Mouse (Mus musculus) liver, adult (tissue): ENCODE data around the gene Supt20.

Experiments
- GATA4 ChIP-seq: IDR thresholded peaks from 2 replicates; pipeline ENCODE4 v1.6.1; 2014; ENCODE audit warnings: mild to moderate bottlenecking, low read length; ENCODE audit not compliant: insufficient replicate concordance

The Supt20 gene

GRCm38 (mm10) chr3:54766811-54767210, 74.2 kb downstream of the Supt20 start:
- TF ChIP-seq GATA4, result no peak

DNA sequence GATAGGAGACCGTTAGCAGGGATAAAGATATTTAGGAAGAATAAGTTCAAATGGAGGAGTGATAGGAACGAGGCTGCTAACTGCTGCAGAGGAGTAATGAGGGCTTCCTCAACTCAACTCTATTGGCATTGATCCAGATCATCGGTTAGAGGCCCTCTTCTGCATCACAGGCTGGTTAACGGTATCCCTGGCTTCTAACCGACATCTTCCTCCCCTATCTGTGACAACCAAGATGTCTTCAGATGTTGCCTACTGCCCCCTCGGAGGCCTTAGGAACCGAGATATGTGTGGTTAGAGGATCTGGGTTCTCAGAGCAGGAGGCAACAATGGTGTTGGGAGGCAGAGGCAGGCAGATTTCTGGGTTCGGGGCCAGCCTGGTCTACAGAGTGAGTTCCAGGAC, 76.0 kb downstream of the Supt20 start:
- no peak for TF ChIP-seq GATA4

DNA sequence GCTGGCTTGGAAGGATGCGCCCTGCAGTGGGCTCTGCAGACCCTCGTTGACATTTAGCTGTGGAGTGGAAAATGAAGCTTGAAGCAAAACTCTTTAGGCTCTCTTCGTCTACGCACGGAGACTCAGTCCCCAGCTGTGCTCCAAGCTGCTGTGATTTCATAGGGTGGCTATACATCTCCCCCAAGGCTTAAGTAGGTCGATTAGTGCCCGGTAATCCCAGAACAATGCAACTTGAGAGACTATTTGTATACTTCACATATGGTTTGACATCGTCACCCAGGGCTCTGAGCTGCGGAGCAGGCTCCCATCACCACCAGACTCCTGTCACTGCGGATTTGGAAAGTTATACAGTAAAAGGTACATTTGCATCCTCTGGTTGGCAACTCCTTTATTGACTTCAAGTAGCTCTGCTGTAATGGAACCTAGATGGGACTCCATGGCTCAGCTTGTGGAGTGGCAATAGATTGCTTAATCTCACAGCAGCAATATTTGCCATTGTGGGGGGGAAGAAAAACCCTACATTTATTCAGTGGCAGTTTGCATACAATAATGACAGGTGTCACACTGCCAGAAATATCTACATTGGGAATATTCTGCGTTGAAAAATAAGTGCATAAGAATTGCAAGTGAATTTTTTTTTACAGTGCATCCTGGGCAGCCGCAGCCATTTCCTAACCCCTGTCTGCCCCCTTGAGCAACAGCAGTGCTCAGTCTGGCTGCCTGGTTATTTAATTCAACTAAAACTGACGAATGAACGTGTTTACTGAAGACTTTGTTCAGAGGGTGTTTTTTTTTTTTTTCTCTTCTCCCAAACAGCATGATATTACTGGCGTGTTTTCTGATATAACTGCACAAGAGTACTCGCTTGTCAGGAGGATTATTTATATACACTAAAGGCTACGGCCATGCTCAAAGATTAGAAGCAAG, 77.0 kb downstream of the Supt20 start:
- no peak for TF ChIP-seq GATA4

DNA sequence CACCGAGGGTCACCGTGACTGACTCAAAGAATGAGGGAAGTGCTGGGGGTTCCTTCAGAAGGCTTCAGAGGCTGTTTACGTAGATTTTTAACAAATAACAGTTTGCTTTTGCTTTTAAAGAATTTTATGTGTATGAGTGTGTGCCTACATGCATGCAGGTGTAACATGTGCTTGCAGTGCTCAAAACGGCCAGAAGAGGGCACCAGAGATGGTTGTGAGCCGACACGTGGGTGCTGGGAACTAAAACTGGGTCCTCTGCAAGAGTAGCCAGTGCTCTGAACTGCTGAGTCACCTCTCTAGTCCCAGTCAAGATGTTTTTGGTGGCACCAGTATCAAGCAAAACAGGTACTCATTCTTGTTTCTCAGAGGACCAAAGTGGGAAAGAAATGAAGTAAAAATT, 81.0 kb downstream of the Supt20 start:
- no peak for TF ChIP-seq GATA4

- no peak for TF ChIP-seq GATA4
Observed at GRCm38 (mm10) chr3:54775989-54776631, 83.5 kb downstream of the Supt20 start.
